Mouse (Mus musculus) T-helper 1 cell (primary cell): ENCODE data around the gene Uxs1.

ENCODE experiments used
- in situ Hi-C: fragments of 300-600 bp; cut with MboI, MseI; formaldehyde crosslinking; loops from one replicate; pipeline ENCODE4 v1.15.1; 2025; ENCODE audit warnings: high pct_unique_total_duplicates

Gene Uxs1

GRCm38 (mm10) chr1:43732100-43732499, 95.5 kb downstream of the Uxs1 start:
- in situ Hi-C loops: no loop called here

- in situ Hi-C loops: no loop called here
Observed at GRCm38 (mm10) chr1:43730491-43730924, 97.1 kb downstream of the Uxs1 start, which contains the start of gene 1500015O10Rik. TSS of gene 1500015O10Rik (plus strand) at chr1:43730602.

GRCm38 (mm10) chr1:43722459-43722858, 105.1 kb downstream of the Uxs1 start:
- in situ Hi-C loops: loop anchor here (5.0 kb wide), 1 partner anchor 420 kb away; no protein-coding TSS in a partner anchor

- in situ Hi-C loops: no loop called here
Observed at GRCm38 (mm10) chr1:43718793-43719192, 108.8 kb downstream of the Uxs1 start.

GRCm38 (mm10) chr1:43717967-43718366, 109.6 kb downstream of the Uxs1 start:
- in situ Hi-C loops: no loop called here

- in situ Hi-C loops: no loop called here
Observed at GRCm38 (mm10) chr1:43714841-43715240, 112.8 kb downstream of the Uxs1 start.

GRCm38 (mm10) chr1:43698577-43699000, 129.0 kb downstream of the Uxs1 start:
- in situ Hi-C loops: no loop called here
